Mouse (Mus musculus) CH12.LX (cell line): ENCODE results near the gene Ypel1. TPM values are rescaled to one million over a fixed set of nuclear protein-coding genes. Genes with fewer than 3 reads are reported as not detected.
A peak's percentile ranks its signal among the peaks of the same experiment; 100 is the strongest.

Experiments
- DNase-seq: peaks from one replicate; pipeline ENCODE4 v3.0.0-alpha.2; 2013; ENCODE audit errors: extremely low read depth
- H3K27ac ChIP-seq: 2 replicates; pipeline ENCODE4 v1.5.1; 2012; ENCODE audit warnings: low read depth, mild to moderate bottlenecking, control low read depth, moderate library complexity; ENCODE audit not compliant: insufficient read depth
- H3K27me3 ChIP-seq: replicated peaks from 2 replicates; pipeline ENCODE3; 2012; ENCODE audit warnings: inconsistent platforms
- H3K36me3 ChIP-seq, 2 experiments: replicated peaks in 1 of 2; 2 replicates each; pipeline versions ENCODE3 to v1.6.1; 2012; ENCODE audit warnings: inconsistent platforms in 1 of 2, low read length in 1 of 2, mild to moderate bottlenecking in 1 of 2, mixed read lengths in 1 of 2, moderate library complexity in 1 of 2; ENCODE audit not compliant: control insufficient read depth in 1 of 2, insufficient read depth in 1 of 2
- H3K4me1 ChIP-seq, 2 experiments: 2 replicates each; pipeline ENCODE4 v1.6.1; 2012; ENCODE audit warnings: inconsistent platforms in 1 of 2, moderate library complexity in 1 of 2; ENCODE audit not compliant: insufficient read depth in 2 of 2, control insufficient read depth in 1 of 2
- H3K4me2 ChIP-seq: 2 replicates; pipeline ENCODE4 v1.6.1; 2012; ENCODE audit warnings: low read depth, mild to moderate bottlenecking, control low read depth; ENCODE audit not compliant: poor library complexity, insufficient read depth, severe bottlenecking
- H3K4me3 ChIP-seq, 3 experiments: fragments of 150-350 bp in 1 of 3; sonication (generic) in 1 of 3; replicated peaks in 1 of 3; 2 replicates each; pipeline versions ENCODE3 to v1.5.1; 2011 to 2012; ENCODE audit warnings: low read depth in 2 of 3, low read length in 2 of 3, mild to moderate bottlenecking in 2 of 3, moderate library complexity in 2 of 3, control low read depth in 1 of 3, improper control_type of control experiment in 1 of 3, inconsistent platforms in 1 of 3, mixed read lengths in 1 of 3; ENCODE audit not compliant: poor library complexity in 1 of 3
- H3K79me2 ChIP-seq: replicated peaks from 2 replicates; pipeline ENCODE4 v1.6.1; 2012; ENCODE audit warnings: mild to moderate bottlenecking, moderate library complexity; ENCODE audit not compliant: control insufficient read depth, poor library complexity, insufficient read depth, severe bottlenecking; ENCODE audit errors: extremely low read depth
- H3K9ac ChIP-seq: 2 replicates; pipeline ENCODE4 v1.6.1; 2012; ENCODE audit warnings: low read depth, mild to moderate bottlenecking, control low read depth, moderate library complexity; ENCODE audit not compliant: insufficient read depth
- H3K9me3 ChIP-seq: replicated peaks from 2 replicates; pipeline ENCODE3; 2012; ENCODE audit warnings: low read length, inconsistent platforms, mixed read lengths
- CTCF ChIP-seq, 2 experiments: IDR thresholded peaks in 1 of 2; conservative IDR thresholded peaks in 1 of 2; 2 replicates each; pipeline ENCODE4 v1.5.1; 2011 to 2012; ENCODE audit warnings: low read depth in 2 of 2, low read length in 2 of 2, improper control_type of control experiment in 1 of 2, inconsistent platforms in 1 of 2, mild to moderate bottlenecking in 1 of 2, moderate library complexity in 1 of 2
- EP300 ChIP-seq: IDR thresholded peaks from 2 replicates; pipeline ENCODE4 v1.6.1; 2011; ENCODE audit warnings: low read length, improper control_type of control experiment
- HCFC1 ChIP-seq: IDR thresholded peaks from 2 replicates; pipeline ENCODE4 v1.6.1; 2012; ENCODE audit warnings: low read depth, mild to moderate bottlenecking, inconsistent platforms, low read length, improper control_type of control experiment
- IRF4 ChIP-seq: IDR thresholded peaks from 2 replicates; pipeline ENCODE4 v1.6.1; 2014; ENCODE audit warnings: low read depth, mild to moderate bottlenecking, inconsistent platforms, low read length, improper control_type of control experiment
- JUN ChIP-seq: IDR thresholded peaks from 2 replicates; pipeline ENCODE4 v1.6.1; 2011; ENCODE audit warnings: low read depth, mild to moderate bottlenecking, low read length, improper control_type of control experiment, moderate library complexity; ENCODE audit not compliant: insufficient read depth
- MAFK ChIP-seq: IDR thresholded peaks from 2 replicates; pipeline ENCODE4 v1.6.1; 2011; ENCODE audit warnings: low read length, improper control_type of control experiment; ENCODE audit not compliant: insufficient replicate concordance
- MAZ ChIP-seq: IDR thresholded peaks from 2 replicates; pipeline ENCODE4 v1.6.1; 2012; ENCODE audit warnings: low read depth, mild to moderate bottlenecking, inconsistent platforms, low read length, improper control_type of control experiment, moderate library complexity
- MEF2A ChIP-seq: IDR thresholded peaks from 2 replicates; pipeline ENCODE4 v1.6.1; 2014; ENCODE audit warnings: low read depth, mild to moderate bottlenecking, inconsistent platforms, low read length, improper control_type of control experiment, borderline replicate concordance
- MYC ChIP-seq: IDR thresholded peaks from 2 replicates; pipeline ENCODE4 v1.6.1; 2011; ENCODE audit warnings: low read depth, mild to moderate bottlenecking, improper control_type of control experiment, low read length
- NELFE ChIP-seq: IDR thresholded peaks from 2 replicates; pipeline ENCODE4 v1.6.1; 2011; ENCODE audit warnings: low read depth, low read length, improper control_type of control experiment
- PAX5 ChIP-seq: IDR thresholded peaks from 2 replicates; pipeline ENCODE4 v1.6.1; 2012; ENCODE audit warnings: low read length, inconsistent platforms, mixed read lengths
- RAD21 ChIP-seq: IDR thresholded peaks from 2 replicates; pipeline ENCODE4 v1.6.1; 2011; ENCODE audit warnings: low read depth, mild to moderate bottlenecking, low read length, improper control_type of control experiment, moderate library complexity
- SMC3 ChIP-seq: IDR thresholded peaks from 2 replicates; pipeline ENCODE4 v1.6.1; 2011; ENCODE audit warnings: low read depth, low read length, improper control_type of control experiment
- TBP ChIP-seq: conservative IDR thresholded peaks from 2 replicates; pipeline ENCODE4 v1.6.1; 2011; ENCODE audit warnings: low read depth, low read length, improper control_type of control experiment
- ZC3H11A ChIP-seq: IDR thresholded peaks from 2 replicates; pipeline ENCODE4 v1.6.1; 2012; ENCODE audit warnings: low read depth, mild to moderate bottlenecking, inconsistent platforms, low read length, improper control_type of control experiment
- ZKSCAN1 ChIP-seq: IDR thresholded peaks from 2 replicates; pipeline ENCODE4 v1.6.1; 2012; ENCODE audit warnings: low read depth, inconsistent platforms, low read length, improper control_type of control experiment, borderline replicate concordance
- ZNF384 ChIP-seq: IDR thresholded peaks from 2 replicates; pipeline ENCODE4 v1.6.1; 2012; ENCODE audit warnings: low read depth, low read length, improper control_type of control experiment, inconsistent platforms
- dilution Hi-C: fragments of 300-500 bp; cut with MboI; formaldehyde crosslinking; loops from 2 replicates; pipeline ENCODE4 v1.14.3; 2020; ENCODE audit warnings: low sequenced_read_pairs; ENCODE audit not compliant: extremely low pct_unique_long_range_greater_than_20kb, extremely low pct_ligation_motif_present
- in situ Hi-C: fragments of 300-500 bp; cut with MboI; formaldehyde crosslinking; loops from 3 replicates; pipeline ENCODE4 v1.14.3; 2019; ENCODE audit warnings: low sequenced_read_pairs, low pct_ligation_motif_present, low pct_unique_long_range_greater_than_20kb, mixed read lengths
- polyA plus RNA-seq: library from polyadenylated mRNA; unstranded; fragments of >175 nt; gene quantifications from 2 replicates; pipeline ENCODE4 v1.2.1, GENCODE M21; 2012; ENCODE audit warnings: low read depth; ENCODE audit not compliant: insufficient read length
- total RNA-seq, 2 experiments: library from RNA; depleted of rRNA; stranded (reverse); fragments of 300-350 nt in 1 of 2; fragments of >200 nt in 1 of 2; gene quantifications; 2 replicates each; pipeline ENCODE4 v1.2.3; 2012 to 2014

The Ypel1 gene
- total and polyA plus RNA-seq, 3 experiments, result 0.21 to 1.5 (median 0.83) TPM

- no peak for TF ChIP-seq SMC3
- no peak; the same call in 1 of the 2 replicates for TF ChIP-seq MEF2A
- no peak for TF ChIP-seq ZKSCAN1
- peak; percentile 99 for TF ChIP-seq MYC
- no peak for TF ChIP-seq ZNF384
- TF ChIP-seq PAX5, result no peak
- TF ChIP-seq MAFK, result no peak
- TF ChIP-seq RAD21, result no peak
- no peak for TF ChIP-seq JUN
- peak; percentile 60 for TF ChIP-seq HCFC1
- no peak for TF ChIP-seq EP300
- TF ChIP-seq MAZ, result no peak
Measured at GRCm38 (mm10) chr16:17124871-17125520, 55.5 kb downstream of the Ypel1 start, which contains the start of gene 2610318N02Rik (continued).

- in situ Hi-C loops (no loop called here), dilution Hi-C loops (no loop called here)
- Histone ChIP-seq H3K4me2 (no peak overlapping the region), H3K79me2 (peaks cover 16% of the 10 kb centered on the region), H3K9me3 (no peaks in the 10 kb centered on the region), H3K4me3 (no peak overlapping the region), H3K4me1 (peaks cover 6 to 41% of the 10 kb centered on the region in 2 experiments), H3K27me3 (no peaks in the 10 kb centered on the region), H3K27ac (no peak overlapping the region), H3K9ac (no peak overlapping the region), H3K36me3 (peaks cover 9 to 26% of the 10 kb centered on the region in 2 experiments)
- DNase-seq, result peak; percentile 81
- peak; percentile 73 for TF ChIP-seq SMC3
- no peak; the same call in 1 of the 2 replicates for TF ChIP-seq NELFE
- 0 out of 2 replicates have a peak, but pooled peaks have one; percentile 20 for TF ChIP-seq TBP
- peak; percentile 70 to 96 for TF ChIP-seq CTCF (conservative IDR thresholded peaks at IDR 0.05 in 1 of 2, IDR thresholded peaks at IDR 0.05 in 1 of 2; ENCODE audit: low read depth in 2 of 2, low read length in 2 of 2)
- no peak; the same call in 1 of the 2 replicates for TF ChIP-seq ZC3H11A
- no peak for TF ChIP-seq PAX5
- peak; percentile 91 for TF ChIP-seq RAD21
- 0 out of 2 replicates have a peak, but pooled peaks have one; percentile 36 for TF ChIP-seq IRF4
Measured at GRCm38 (mm10) chr16:17127292-17127691, 57.8 kb downstream of the Ypel1 start.
